Mouse (Mus musculus) cerebellum, adult 8-10 months (tissue): ENCODE data around the gene Pdlim5.

Experiments used
- DNase-seq: peaks from one replicate; pipeline ENCODE4 v3.0.0; 2022

Pdlim5 gene

DNA sequence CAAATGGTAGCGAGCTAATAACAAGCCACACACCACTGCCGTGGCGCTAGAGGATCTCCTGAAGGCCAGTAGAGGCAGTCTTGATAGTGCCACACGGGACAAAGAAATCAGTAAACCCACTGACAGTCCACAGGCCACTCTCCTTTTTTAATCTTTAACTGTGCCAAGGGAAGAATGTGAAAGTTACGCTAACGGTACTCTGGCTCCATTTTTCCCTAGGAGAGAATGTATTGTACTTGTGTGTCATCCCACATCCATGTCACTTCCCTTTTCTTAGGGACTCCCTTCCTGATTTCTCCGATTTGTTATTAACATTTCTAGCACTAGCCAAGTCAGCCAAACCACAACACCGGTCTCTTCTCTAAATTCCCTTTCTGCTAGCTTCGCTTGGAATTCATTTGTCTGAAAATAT lies 1.5 kb downstream of the Pdlim5 start:
- DNase-seq, result no peak

DNA sequence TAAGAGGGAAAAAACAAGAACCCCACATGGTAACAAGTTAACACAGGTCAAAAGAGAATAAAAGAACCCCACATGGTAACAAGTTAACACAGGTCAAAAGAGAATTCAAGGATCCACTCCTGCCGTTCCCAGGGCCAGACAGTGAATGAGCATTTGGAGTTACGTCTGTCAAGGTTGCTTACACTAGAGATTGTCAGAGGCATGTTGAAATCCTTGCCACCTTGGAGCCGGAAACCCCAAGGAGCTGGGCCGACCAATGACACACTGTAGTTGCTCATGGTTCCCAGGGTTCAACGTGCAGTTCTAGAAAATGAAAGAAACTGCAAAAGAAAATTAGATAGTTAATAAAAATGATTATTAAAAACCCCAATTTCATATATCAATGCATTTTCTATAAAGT lies 4.0 kb downstream of the Pdlim5 start:
- no peak for DNase-seq

DNA sequence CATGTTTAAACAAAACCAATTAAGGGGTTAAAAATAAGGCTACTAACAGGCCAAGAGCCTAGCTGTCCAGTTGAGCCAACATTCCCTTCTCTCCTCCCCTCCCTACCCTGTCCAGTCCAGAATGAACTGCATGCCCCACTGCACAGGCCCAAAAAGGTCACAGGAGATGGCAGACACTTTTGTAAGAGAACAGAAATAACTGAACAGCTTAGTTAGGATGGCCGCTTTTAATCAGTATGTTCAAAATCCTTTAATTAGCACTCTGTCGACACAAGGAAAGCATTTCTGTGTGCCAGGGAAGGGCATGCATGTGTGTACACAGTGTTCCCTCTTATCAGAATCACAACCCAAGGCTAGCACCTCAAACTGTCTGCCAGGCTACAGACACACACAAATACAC lies 5.2 kb downstream of the Pdlim5 start:
- DNase-seq, result no peak

DNA sequence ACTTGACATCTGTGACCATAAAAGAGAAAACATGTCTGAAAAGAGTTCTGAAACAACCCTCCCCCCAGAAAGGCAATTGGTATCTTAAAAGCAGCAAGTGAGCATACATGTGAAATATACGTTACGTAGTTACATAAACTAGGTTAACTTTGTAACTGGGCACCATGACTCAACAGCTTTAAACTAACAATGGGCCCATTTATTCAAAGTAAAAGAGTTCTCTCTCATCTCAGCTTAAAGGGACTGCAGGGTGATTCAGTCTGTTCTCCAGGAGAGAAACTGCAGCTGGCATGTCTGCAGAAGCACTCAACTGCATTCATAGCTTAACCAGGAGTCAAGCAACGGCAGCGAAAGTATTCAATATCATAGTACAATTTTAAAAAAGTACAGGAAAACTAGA lies 7.3 kb downstream of the Pdlim5 start:
- DNase-seq, result no peak

DNA sequence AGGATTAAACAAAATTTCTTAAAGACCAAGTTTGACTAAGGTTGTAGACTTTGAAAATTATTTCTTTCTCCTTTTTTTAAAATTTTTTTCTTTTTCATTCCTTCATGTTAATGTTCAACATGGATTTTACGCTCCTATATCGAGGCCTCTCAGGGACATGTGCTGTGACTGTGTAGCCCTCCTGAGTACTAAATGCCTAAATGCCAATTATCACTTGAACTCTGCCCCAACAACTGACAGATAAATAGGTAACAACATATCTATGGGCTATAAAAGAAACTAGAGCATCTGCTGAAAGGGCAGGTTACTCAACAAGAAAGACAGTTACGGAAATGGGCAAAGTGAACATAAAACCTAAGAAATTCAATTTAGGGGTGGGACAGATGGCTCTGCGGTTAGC lies 9.0 kb downstream of the Pdlim5 start:
- DNase-seq, result no peak

DNA sequence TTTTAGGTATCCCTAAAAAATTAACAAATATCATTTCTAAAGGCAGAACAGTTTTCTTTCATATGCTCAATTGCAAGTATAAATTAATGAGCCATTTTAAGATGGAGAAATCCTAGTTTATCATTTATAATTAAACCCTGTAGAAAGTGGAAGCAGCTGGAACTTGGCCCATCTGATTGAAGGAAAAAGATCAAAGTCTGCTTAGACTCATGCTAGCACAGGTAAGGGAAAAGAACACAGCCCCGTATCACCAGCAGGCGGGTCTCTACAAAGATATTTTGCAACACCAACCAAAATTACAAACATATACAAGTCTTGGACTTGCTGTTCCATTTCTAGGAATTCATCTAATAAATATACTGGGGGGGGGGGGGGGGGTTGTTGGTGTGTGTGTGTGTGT lies 9.8 kb downstream of the Pdlim5 start:
- no peak for DNase-seq

DNA sequence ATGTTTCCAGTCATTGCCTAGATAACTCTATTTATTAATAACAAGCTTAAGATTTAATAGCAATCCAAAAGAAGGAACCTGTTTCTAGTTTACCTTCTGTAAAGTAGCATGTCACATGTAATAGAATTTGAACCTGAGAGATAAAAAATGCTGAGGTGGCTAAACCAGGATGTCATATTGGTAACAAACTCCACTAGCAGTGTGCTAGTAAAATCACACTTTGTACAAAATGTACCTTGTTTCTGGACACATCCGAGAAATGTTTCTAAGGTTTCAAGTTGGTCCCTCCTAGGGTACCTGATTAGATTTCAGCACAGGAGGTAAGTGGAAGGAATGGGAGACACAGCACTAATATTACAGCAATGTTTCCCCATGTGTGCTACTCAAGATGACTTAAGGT lies 18.9 kb downstream of the Pdlim5 start:
- DNase-seq, result no peak

DNA sequence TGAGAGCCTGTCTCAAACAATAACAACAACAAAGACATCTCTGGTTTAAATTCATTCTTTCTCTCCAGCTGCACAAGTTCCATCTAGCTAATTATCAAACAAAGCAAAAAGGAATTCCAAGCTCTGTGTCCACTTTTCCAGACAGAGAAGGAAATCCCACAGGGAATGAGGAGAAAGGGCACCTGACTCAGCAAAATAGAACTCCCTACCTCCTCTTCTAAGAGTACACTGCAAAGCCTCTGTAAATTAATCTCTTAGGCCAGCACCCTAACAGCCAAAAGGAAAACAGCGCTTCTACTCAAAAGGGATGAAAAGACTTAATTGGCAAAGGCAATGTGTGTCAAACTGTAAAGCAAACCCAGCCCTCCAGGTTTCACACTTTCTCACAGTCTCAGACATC lies 20.4 kb downstream of the Pdlim5 start:
- no peak for DNase-seq

DNA sequence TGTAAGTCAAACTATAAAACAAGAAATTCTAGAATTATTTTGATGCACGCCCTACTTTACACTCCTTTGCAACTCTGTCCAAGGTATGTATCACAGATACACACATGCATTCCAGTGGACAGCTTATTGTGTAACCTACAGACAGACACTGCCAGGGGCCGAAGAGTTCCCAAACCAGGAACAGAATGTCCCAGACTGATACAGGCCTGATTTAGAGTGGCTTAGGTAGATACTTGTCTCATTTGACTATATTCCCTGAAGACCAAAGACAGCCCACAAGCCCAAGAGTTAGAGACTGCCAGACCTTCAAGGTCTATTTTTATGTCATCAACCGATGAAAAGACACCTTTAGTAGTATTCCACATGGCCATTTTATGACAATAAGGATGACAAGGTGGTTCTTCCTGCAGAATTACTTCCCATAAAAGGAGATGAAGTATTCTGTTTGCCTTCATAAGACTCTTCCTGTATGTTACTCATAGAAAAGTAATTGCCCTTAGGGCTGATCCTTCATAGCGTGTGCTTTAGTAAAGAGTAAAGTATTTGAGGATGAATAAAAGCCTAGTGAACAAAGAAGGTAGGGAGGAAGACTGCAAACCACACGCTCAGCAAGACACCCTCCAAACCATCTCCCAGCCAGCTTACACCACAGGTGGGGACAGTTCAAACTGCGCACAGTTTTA lies 22.9 kb downstream of the Pdlim5 start:
- no peak for DNase-seq

DNA sequence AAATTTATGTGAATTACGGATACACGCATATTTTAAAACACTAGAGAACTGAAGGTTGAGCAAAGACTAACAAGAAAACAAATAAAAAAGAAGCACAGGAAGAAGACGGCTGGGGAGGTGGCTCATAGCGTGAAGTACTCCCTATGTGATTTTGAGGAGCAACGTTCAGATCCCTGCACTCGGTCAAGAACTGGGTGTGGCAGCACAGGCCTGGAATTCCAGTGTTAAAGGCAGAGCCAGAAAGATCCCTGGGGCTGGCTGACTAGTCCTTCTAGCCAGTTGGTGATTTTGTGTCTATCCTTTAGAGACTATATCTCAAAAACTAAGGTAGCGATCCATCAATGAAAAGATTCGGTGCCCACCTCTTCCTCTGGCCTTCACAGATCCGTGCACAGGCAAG lies 27.1 kb downstream of the Pdlim5 start:
- no peak for DNase-seq

DNA sequence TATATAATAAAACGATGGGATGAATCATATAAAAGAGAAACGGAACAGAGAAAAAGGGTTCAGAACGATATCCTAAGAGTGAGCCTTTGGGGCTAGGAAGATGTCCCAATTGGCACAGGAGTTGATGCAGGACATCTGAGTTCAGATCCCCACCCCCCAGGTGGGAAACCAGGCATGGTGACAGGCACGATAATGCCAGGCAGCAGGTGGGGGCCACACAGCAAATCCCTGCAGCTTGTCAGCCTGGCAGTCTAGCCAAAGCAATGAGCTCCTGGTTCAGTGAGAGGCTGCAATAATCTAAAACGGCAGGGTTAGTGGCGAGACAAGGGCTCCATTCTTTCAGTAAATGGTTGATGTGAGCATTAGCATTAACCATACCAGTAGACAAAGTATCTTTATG lies 33.4 kb downstream of the Pdlim5 start:
- DNase-seq, result no peak

DNA sequence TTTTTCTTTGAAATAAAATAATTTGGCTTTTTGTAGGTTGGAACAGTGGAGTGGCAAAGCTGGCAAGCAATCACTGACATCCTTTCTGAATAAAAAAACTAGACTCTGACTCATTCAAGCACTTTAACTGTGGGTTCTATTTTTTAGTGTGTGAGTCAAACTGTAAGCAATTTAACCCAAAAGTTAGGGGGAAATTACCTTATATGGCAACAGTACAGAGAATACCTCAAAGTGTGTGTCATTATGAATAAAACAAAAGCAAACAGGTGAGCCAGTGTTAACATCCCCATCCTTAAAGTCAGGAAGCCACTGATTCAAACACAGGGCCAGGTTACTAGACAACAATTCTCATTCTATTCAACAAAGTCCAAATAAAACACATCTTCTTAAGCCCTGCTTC lies 36.5 kb downstream of the Pdlim5 start:
- no peak for DNase-seq

DNA sequence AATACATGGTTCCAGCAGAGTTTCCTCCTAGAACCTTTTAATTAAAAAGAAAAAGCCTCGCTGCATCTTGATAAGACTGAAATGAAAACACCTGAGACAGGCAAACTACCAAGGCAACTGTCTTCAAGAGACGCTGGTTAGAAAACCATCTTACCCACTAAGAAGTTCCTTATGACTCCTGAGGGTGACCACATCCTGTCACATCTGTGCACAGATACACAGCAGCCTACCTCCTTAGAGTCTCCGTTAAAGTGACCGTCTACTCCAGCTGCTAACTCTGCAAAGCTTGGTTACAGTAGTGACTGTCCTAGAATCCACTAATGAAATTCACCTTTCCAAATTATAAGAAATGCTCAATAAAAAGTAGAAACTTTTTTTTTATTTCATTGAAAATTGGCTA lies 38.8 kb downstream of the Pdlim5 start:
- DNase-seq, result no peak

DNA sequence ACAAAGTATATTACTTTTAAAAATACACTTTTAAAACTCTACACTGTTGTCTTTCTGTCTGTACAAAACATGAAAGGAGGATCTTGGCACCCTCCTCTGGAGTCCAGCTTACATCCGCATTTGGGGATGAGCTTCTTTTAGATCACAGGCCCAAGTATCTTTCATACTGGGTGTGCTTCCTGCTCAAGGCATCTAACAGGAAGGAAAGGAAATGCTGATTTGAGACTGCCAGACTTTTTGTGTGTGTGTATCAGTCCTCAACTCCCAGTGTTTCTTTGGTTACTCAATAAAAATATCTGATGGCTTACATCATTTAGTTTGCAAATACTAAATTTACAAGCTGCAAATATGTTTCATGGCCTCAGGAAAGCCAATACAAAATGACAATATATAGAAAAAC lies 42.3 kb downstream of the Pdlim5 start:
- DNase-seq, result no peak

DNA sequence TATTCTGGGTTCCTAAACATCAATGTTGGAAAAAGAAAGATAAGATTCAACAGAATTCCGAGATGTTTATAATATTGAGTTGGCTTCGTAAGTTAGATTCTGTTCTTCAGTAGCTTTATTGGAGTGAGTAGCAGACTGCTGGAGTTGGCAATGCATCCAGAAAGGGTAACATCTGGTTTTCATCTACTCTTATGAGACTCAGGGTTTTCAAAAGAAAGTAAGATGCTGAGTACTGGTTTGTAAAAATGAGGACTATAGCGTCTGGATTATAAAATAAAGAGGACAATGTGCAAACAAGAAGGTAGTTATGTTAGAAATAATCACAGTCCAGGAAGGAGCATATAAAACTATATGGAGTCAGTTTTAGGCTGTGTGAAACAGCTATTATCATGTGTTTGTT lies 45.0 kb downstream of the Pdlim5 start:
- no peak for DNase-seq

DNA sequence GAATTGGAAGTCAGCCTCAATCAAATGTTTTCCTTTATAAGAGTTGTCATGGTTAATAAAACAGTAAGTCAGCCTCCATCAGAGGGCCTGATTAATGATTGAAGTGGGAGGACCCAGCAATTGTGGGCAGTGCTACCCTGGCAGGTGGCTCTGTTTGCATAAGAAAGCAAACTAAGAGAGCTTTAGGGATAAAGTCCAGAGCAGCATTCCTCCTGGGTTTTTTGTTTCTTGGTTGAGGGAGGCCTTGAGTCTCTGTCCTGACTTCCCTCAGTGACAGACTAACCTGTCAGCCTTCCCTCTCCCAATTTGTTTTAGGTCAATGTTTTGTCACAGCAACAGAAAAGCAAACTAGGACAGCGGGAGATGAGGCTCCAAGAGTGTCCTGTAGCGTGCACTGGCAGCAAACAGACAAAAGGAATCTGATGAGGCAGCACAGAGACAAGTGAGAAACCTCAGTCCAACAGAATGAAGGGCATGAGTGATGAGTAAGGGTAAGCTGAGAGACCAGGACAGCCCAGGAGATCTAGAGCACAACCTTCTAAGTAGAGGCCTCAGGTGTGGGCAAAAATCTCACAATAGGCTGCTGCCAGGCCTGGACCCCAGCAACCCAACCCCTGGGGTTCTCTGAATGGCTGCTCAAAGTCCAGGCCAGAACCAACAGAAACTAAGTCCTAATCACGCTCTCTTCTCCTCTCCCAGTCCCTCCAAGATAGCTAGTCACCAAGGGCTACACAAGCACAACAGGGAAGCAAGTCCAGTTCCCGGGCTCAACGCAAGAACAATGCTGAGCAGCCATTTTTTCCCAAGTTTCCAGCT lies 46.5 kb downstream of the Pdlim5 start:
- no peak for DNase-seq

DNA sequence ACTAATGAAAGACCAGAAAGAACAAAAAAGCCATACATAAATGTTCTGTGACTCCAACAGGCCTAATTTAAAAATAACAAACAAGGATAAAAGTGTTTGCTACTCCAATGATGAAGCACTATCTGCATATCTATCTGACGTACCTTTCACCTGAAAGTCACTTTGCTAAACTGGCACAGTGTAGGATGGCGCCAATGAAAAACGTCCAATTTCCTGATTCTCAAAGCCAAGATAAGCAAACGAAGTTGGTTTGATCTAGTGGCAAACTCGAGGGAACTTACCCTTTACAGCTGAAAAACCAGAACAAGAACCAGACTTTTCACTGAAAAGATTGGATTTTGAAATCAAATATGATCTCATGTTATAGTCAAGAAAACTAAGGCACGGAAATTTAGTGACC lies 49.2 kb downstream of the Pdlim5 start:
- DNase-seq, result no peak

DNA sequence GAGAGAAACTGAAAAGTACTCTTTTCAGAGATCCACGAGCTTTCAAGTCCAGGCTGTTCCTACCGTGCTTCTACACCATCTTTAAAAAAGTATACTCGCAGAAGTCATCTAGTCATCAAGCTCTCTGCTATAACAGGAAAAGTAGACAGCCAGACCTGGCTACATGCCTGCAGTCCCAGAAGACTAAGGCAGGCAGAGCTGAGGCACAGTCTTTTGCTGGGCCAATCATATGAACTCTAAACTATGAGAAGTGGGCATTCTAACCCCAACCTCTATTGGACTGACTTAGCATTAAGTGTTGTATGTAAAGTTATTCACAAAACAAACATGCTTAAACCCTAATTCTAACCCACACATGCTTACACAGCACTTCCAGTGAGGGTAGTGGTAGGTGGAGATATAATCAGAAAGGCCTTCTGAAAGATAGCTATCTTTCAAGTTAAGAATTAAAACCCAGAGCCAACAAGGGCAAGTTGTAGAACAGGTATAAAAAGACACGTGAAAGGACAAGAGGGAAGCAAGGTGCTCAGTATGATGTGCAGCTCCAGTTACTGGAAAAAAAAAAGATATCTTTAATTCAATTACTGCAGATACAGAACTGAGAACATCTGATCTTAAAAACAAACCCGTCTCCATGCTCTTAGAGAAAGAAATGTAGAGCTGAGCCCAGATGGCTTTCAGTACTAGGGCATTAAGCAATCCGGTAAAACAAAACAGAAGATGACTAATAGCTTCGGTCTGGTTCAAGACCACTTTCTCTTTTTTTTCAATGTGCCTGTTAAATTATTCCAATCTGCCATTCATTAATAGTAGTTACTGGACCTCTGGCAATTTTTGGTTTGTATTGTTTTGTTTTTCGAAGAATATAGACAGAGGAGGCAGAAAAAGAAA lies 50.0 kb downstream of the Pdlim5 start:
- DNase-seq, result no peak

DNA sequence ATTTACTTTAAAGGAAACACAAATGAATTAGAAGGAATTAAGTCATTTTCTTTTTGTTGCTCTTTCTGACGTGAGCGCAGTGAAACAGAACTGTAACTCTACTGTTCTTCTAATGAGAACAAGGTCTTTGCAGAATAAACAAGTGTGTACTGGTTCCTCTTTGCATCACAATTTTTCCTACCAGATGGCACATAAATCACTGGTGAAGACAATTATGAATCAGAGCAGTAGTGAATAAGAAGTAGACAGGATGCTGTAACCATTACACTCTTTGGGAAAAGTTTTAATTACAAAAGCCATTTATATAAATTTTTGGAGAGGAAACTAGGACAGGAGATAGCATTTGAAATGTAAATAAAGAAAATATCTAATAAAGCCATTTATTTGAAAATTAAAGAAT lies 51.7 kb downstream of the Pdlim5 start:
- no peak for DNase-seq

DNA sequence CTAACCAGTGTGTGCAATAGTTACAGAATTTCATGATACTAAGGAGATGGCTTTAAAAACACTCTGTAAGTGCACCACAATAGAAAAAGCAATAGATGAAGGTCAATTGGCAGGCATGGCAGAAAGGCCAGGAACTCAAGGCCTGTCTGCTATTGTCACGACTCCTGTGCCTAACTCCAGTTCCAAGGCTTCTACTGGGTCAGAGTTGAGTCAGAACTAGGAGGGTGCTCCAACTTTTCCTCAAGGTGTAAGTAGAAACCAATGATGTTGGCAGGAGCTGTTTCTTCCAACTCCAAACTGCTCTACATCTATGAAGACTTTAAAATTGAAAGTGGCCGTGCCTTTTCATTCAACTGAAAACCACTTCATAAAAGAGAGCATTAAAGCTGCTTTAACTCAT lies 54.8 kb downstream of the Pdlim5 start:
- no peak for DNase-seq

DNA sequence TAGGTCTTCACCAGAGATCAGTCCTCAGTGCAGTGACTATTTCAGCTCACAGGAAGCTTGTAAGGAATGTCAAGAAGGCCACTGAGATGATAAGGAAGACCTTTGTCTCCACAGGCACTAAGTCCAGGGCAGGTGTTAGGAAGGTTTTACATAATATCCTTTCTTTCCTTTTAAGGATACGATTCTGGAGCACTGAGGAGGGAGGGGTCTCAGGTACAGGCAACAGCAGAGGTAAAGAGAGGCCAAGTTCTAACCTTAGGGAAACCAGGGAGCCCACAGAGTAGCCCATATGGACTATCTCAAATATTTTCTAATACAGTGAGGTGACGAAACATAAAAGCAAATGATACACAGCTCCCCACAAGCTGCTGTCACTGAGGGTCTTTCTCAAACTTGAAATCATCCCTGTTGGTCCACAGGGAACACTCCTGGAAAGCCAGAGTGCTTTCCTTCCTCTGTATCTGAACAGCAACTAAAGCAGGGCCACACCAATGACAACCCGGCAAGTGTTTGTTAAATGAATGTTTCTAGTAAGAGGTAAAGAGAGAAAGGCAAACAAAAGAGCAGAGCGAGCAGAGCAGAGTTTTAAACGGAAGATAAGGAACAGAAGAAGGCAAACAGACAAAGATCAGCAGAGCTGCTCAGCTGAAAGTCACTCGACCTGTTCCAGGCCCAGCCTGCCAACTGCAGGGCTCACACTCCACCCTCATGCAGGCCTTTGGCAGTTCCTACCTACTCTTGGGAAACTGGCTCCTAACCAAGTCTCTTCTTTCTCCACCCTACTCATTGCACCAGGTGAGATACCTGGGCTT lies 55.9 kb downstream of the Pdlim5 start:
- DNase-seq, result no peak

DNA sequence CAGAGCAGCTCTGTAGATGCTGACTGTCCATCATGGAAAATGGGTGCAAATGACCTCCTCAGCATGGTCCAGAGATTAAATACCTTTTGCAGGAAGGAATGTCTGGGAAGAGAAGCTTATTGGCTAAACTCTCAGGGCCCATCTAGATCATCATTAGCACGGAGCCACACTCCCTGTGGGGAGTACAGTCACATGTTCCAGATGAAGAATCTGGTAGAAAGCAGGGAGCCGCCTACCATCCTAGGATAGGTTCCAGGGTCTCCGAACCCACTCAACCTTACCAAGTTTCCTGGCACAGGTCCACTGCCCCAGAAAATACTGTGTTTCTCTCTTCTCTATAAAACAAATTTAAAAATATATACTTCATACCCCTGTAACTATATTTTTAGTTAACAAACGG lies 57.4 kb downstream of the Pdlim5 start:
- no peak for DNase-seq

DNA sequence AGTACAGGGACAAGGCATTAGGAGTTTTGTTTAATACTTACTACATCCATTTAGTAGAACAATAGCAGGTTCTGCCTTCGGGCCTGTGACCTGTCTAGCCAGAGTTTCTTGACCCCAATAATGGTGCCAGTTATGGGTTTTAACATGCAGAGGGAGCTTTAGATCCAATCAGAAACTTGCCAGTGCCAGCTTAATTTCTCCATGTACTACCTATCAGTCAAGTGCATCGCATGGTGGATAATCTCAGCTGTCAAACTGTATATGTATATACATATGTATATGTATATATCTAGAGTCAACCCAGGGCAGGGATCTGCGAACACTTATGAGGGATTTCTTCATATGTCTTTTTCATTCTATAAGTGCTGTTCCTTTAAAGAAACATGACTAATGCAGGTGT lies 61.0 kb downstream of the Pdlim5 start:
- no peak for DNase-seq
